Mouse (Mus musculus) CH12.LX (cell line): Measurements from ENCODE around the gene Adgrl3.

Experiments used
- BHLHE40 ChIP-seq: IDR thresholded peaks from 2 replicates; pipeline ENCODE4 v1.6.1; 2011; ENCODE audit warnings: mild to moderate bottlenecking, low read depth, low read length, improper control_type of control experiment
- CHD1 ChIP-seq: IDR thresholded peaks from 2 replicates; pipeline ENCODE4 v1.6.1; 2012; ENCODE audit warnings: low read depth, low read length, improper control_type of control experiment, inconsistent platforms
- HCFC1 ChIP-seq: IDR thresholded peaks from 2 replicates; pipeline ENCODE4 v1.6.1; 2012; ENCODE audit warnings: low read depth, mild to moderate bottlenecking, inconsistent platforms, low read length, improper control_type of control experiment
- KAT2A ChIP-seq: IDR thresholded peaks from 2 replicates; pipeline ENCODE4 v1.6.1; 2012; ENCODE audit warnings: low read length, improper control_type of control experiment, inconsistent platforms; ENCODE audit not compliant: insufficient replicate concordance
- POLR2A ChIP-seq: IDR thresholded peaks from 2 replicates; pipeline ENCODE4 v1.6.1; 2011; ENCODE audit warnings: low read depth, mild to moderate bottlenecking, improper control_type of control experiment, low read length
- USF2 ChIP-seq: conservative IDR thresholded peaks from 2 replicates; pipeline ENCODE4 v1.6.1; 2011; ENCODE audit warnings: low read depth, low read length, improper control_type of control experiment

- no peak for TF ChIP-seq POLR2A
- TF ChIP-seq BHLHE40, result no peak
- TF ChIP-seq KAT2A, result no peak
- no peak for TF ChIP-seq HCFC1
- TF ChIP-seq USF2, result no peak
- no peak for TF ChIP-seq CHD1
Measured at GRCm38 (mm10) chr5:81602889-81603288, 583.0 kb downstream of the Adgrl3 start.
